Mouse (Mus musculus) lung, embryonic 14.5 days (tissue): Measurements from ENCODE around the gene Map4k1. TPM values are rescaled to one million over a fixed set of nuclear protein-coding genes. Genes with fewer than 3 reads are reported as not detected.

Experiments
- ATAC-seq: fragments of 200-750 bp; cut with Nextera tagmentation; 2 replicates; pipeline ENCODE4 v1.8.0; 2017; ENCODE audit warnings: mild to moderate bottlenecking, moderate TSS enrichment, moderate library complexity; ENCODE audit not compliant: insufficient read depth
- DNase-seq: peaks from one replicate; pipeline ENCODE4 v3.0.0-alpha.2; 2015
- H3K27ac ChIP-seq: fragments of 300-500 bp; sonication (generic); 2 replicates; pipeline ENCODE4 v1.5.1; 2014; ENCODE audit warnings: low read depth, mild to moderate bottlenecking, moderate library complexity
- H3K27me3 ChIP-seq: fragments of 300-500 bp; sonication (generic); 2 replicates; pipeline ENCODE4 v1.6.1; 2014; ENCODE audit warnings: low read length, control low read depth; ENCODE audit not compliant: insufficient read depth
- H3K36me3 ChIP-seq: fragments of 300-500 bp; sonication (generic); 2 replicates; pipeline ENCODE4 v1.6.1; 2014; ENCODE audit warnings: control low read depth; ENCODE audit not compliant: insufficient read depth
- H3K4me1 ChIP-seq: fragments of 300-500 bp; sonication (generic); 2 replicates; pipeline ENCODE4 v1.6.1; 2014; ENCODE audit warnings: antibody characterized with exemption, control low read depth; ENCODE audit not compliant: insufficient read depth
- H3K4me2 ChIP-seq: fragments of 300-500 bp; sonication (generic); 2 replicates; pipeline ENCODE4 v1.6.1; 2014; ENCODE audit warnings: mild to moderate bottlenecking
- H3K4me3 ChIP-seq: fragments of 300-500 bp; sonication (generic); 2 replicates; pipeline ENCODE4 v1.5.1; 2014; ENCODE audit warnings: low read depth, low read length
- H3K9ac ChIP-seq: fragments of 300-500 bp; sonication (generic); 2 replicates; pipeline ENCODE4 v1.6.1; 2014
- H3K9me3 ChIP-seq: fragments of 300-500 bp; sonication (generic); 2 replicates; pipeline ENCODE4 v1.6.1; 2016; ENCODE audit warnings: low read depth, low read length, control low read depth
- CTCF ChIP-seq: IDR thresholded peaks from 2 replicates; pipeline ENCODE4 v1.5.1; 2016; ENCODE audit warnings: antibody characterized with exemption, low read depth
- WGBS: fragments of 180-500 bp; shearing (Covaris S2); extraction: QIAGEN DNeasy Blood & Tissue Kit; methylation state at CpG from one replicate; pipeline ENCODE4 v1.1.7; 2014; 5-methylcytosine and 5-hydroxymethylcytosine counted together
- microRNA-seq: library from miRNA; unstranded; fragments of <30 nt; microRNA quantifications from one replicate; pipeline ENCODE4, GENCODE M21; 2016; ENCODE audit warnings: borderline number of aligned reads
- polyA plus RNA-seq: library from polyadenylated mRNA; unstranded; fragments of >200 nt; fragmentation: Nextera tagmentation; extraction: Ambion mirVana; gene quantifications from 2 replicates; pipeline ENCODE4 v1.2.1, GENCODE M21; 2014

The Map4k1 gene
- polyA plus RNA-seq, 1 experiment from 2014 or later, result 8.5 TPM

DNA sequence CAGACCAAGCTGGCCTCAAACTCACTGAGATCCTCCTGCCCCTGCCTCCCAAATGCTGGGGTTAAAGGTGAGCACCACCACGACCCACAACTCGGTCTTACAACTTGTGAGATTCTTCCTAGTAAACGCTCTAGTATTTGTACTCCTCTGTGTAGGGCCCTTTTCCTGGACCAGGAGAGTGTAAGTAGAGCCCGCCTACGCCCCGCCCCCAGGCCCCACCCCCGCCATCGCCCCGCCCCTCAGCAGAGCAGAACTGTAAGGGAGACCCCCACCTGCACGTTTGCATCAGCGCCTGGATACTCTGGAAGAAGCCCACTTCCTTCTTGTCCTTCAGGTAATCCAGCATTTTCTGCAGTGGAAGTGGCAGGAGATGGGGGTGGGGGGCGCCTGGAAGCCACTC lies 64.7 kb downstream of the Map4k1 start:
- ATAC-seq, result no peak
- 5% methylated on average over 11 of the region's 12 CpGs for WGBS
- no peak overlapping the region for H3K9ac ChIP-seq
- H3K36me3 ChIP-seq, result no peaks in the 10 kb centered on the region
- peaks cover 9% of the 10 kb centered on the region for H3K4me1 ChIP-seq
- DNase-seq, result no peak
- H3K4me2 ChIP-seq, result no peak overlapping the region
- H3K27ac ChIP-seq, result no peak overlapping the region
- TF ChIP-seq CTCF, result no peak
- H3K4me3 ChIP-seq, result no peak overlapping the region
- H3K27me3 ChIP-seq, result 0 out of 2 replicates have a peak, but pooled peaks cover 3% of the 10 kb centered on the region
- H3K9me3 ChIP-seq, result no peaks in the 10 kb centered on the region

DNA sequence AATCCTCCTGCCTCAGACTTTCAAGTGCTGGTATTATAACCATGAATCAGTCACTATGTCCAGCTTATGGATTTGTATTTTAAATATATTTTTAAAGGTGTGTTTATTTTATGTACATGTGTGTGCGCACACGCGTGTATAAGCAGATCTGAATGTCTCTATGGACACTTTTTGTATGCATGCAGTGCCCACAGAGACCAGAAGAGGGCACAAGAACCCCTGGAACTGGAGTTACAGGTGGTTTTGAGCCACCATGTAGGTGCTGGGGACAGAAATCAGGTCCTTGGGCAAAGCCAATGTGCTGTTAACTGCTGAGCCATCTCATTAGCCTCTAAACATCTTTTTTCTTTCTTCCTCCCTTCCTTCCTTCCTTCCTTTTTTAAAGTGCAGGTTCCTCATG lies 66.2 kb downstream of the Map4k1 start:
- H3K4me1 ChIP-seq, result peaks cover 9% of the 10 kb centered on the region
- H3K9me3 ChIP-seq, result no peaks in the 10 kb centered on the region
- H3K4me2 ChIP-seq, result no peak overlapping the region
- TF ChIP-seq CTCF, result peak; percentile 25; the same call in 1 of the 2 replicates
- no peaks in the 10 kb centered on the region for H3K36me3 ChIP-seq
- DNase-seq (no peak), ATAC-seq (no peak)
- no peak overlapping the region for H3K27ac ChIP-seq
- no peak overlapping the region for H3K4me3 ChIP-seq
- 78% methylated on average over 3 of the region's 3 CpGs for WGBS
- peaks cover 16% of the 10 kb centered on the region for H3K27me3 ChIP-seq
- H3K9ac ChIP-seq, result no peak overlapping the region

DNA sequence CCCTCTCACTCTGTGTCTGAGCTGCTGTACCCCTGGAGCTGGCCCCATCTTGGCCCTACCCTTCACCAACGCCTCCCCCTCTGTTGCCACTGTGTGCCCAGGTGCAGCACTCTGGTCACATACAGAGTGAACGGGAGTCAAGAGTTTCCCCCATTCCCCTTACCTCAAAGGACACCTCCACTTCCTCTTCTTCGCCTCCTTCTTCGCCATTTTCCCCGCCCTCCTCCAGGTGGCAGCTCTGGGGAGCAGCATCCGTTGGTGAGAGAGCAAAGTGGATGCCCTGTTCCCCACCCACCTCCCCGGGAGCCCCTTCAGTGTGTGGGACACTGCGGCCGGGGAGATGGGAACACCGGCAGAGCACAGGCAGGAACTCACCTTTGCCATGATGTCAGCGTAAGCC lies 66.8 kb downstream of the Map4k1 start:
- WGBS, result 74% methylated on average over 11 of the region's 11 CpGs
- Histone ChIP-seq H3K9me3 (no peaks in the 10 kb centered on the region), H3K27me3 (peaks cover 20% of the 10 kb centered on the region)

DNA sequence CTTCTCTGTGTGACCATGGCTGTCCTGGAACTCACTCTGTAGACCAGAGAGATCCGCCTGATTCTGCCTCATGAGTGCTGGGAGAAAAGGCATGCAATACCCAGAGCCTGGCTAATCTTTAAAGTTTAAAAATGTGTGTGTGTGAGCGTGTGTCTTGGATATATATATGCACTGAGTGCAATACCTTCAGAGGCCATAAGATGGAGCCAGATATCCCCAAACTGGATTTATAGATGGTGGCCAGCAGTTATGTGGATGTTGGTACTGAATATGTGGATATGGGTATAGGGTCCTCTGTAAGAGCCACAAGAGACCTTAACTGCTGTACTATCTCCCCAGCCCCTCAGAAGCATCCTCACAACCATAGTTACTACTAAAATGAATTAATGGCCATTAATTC lies 68.9 kb downstream of the Map4k1 start:
- no peak overlapping the region for H3K4me3 ChIP-seq
- TF ChIP-seq CTCF, result peak; percentile 79
- DNase-seq, result peak; percentile 83
- no peak overlapping the region for H3K9ac ChIP-seq
- no peak for ATAC-seq
- H3K27ac ChIP-seq, result no peak overlapping the region
- peaks cover 39% of the 10 kb centered on the region for H3K27me3 ChIP-seq
- no peak overlapping the region for H3K4me2 ChIP-seq
- H3K36me3 ChIP-seq, result no peaks in the 10 kb centered on the region
- H3K9me3 ChIP-seq, result no peaks in the 10 kb centered on the region
- H3K4me1 ChIP-seq, result no peaks in the 10 kb centered on the region
- WGBS, result 39% methylated on average over 2 of the region's 2 CpGs

More for the DNA sequence above, 66.8 kb downstream of the Map4k1 start:
- Histone ChIP-seq H3K4me1 (peaks cover 9% of the 10 kb centered on the region), H3K9ac (no peak overlapping the region), H3K4me3 (no peak overlapping the region), H3K36me3 (no peaks in the 10 kb centered on the region), H3K27ac (no peak overlapping the region), H3K4me2 (no peak overlapping the region)
- ATAC-seq (no peak), DNase-seq (no peak)
- TF ChIP-seq CTCF, result no peak

DNA sequence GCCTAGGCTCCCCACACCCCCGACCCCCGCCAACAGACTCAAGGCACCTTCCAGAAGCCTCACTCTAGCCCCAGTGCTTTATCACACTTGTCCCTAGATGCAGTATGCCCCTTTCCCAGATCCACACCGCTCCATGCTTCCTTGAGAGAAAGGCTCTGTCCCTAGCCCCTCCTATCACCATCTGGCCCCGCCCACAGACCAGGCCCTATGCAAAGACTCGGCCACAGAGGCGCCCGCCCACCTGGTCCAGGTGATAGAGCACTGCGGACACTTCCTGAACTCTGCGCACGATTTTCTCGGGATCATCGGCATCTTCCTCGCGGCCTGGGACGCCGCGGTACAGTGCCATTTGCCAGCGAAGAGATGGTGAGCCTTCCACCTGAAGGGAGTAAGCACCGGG lies 71.0 kb downstream of the Map4k1 start:
- Histone ChIP-seq H3K27ac (no peak overlapping the region), H3K27me3 (peaks cover 39% of the 10 kb centered on the region), H3K4me3 (peak overlapping the region; percentile 14; the same call in 1 of the 2 replicates), H3K4me1 (no peaks in the 10 kb centered on the region), H3K9me3 (no peaks in the 10 kb centered on the region), H3K36me3 (no peaks in the 10 kb centered on the region), H3K4me2 (peak overlapping the region; percentile 35; the same call in 1 of the 2 replicates), H3K9ac (no peak overlapping the region)
- ATAC-seq (no peak; the same call in 1 of the 2 replicates), DNase-seq (peak; percentile 43)
- 4% methylated on average over 19 of the region's 19 CpGs for WGBS
- no peak for TF ChIP-seq CTCF

Small RNA genes within 50 kb of the gene (microRNA-seq; reads per million reads assigned to microRNA genes)
- gene Gm44408, result not detected

Other genes starting within 250 kb of the Map4k1 start
- gene Mrps12, start 240.2 kb upstream of the Map4k1 start, polyA plus RNA-seq, result 131 and 132 TPM in 2 replicates
- gene Sars2, start 240.1 kb upstream of the Map4k1 start, polyA plus RNA-seq, result 27.9 and 31.4 TPM in 2 replicates
- gene Ccer2, start 225.9 kb upstream of the Map4k1 start, polyA plus RNA-seq, result not detected in 2 replicates
- 54.0 and 59.6 TPM in 2 replicates for gene Sirt2, start 215.3 kb upstream of the Map4k1 start, polyA plus RNA-seq
- 31.8 and 37.4 TPM in 2 replicates for gene Nfkbib, start 214.5 kb upstream of the Map4k1 start, polyA plus RNA-seq
- 6.8 and 6.9 TPM in 2 replicates for gene Rinl, start 193.1 kb upstream of the Map4k1 start, polyA plus RNA-seq
- gene Hnrnpl, start 173.5 kb upstream of the Map4k1 start, polyA plus RNA-seq, result 254 and 255 TPM in 2 replicates
- 127 and 133 TPM in 2 replicates for gene Ech1, start 156.8 kb upstream of the Map4k1 start, polyA plus RNA-seq
- 3.2 and 3.7 TPM in 2 replicates for gene Lgals4, start 148.2 kb upstream of the Map4k1 start, polyA plus RNA-seq
- gene Lgals7, start 118.2 kb upstream of the Map4k1 start, polyA plus RNA-seq, result 1.0 and 1.7 TPM in 2 replicates
- gene Capn12, start 100.6 kb upstream of the Map4k1 start, polyA plus RNA-seq, result 0.42 and 0.61 TPM in 2 replicates
- 266 and 270 TPM in 2 replicates for gene Actn4, start 19.7 kb upstream of the Map4k1 start, polyA plus RNA-seq
- gene Eif3k, start 186 bp upstream of the Map4k1 start, polyA plus RNA-seq, result 392 and 398 TPM in 2 replicates
- gene Ryr1, start 143.1 kb downstream of the Map4k1 start, polyA plus RNA-seq, result 0.22 and 0.45 TPM in 2 replicates
- 0.95 and 1.0 TPM in 2 replicates for gene Rasgrp4, start 152.8 kb downstream of the Map4k1 start, polyA plus RNA-seq
- 10.7 and 16.3 TPM in 2 replicates for gene Fam98c, start 174.2 kb downstream of the Map4k1 start, polyA plus RNA-seq
- 0.17 and 0.28 TPM in 2 replicates for gene Ggn, start 188.2 kb downstream of the Map4k1 start, polyA plus RNA-seq
- gene Spred3, start 188.4 kb downstream of the Map4k1 start, polyA plus RNA-seq, result 1.7 and 2.5 TPM in 2 replicates
- gene Psmd8, start 198.7 kb downstream of the Map4k1 start, polyA plus RNA-seq, result 284 and 285 TPM in 2 replicates
- 0.57 and 0.87 TPM in 2 replicates for gene Catsperg1, start 232.0 kb downstream of the Map4k1 start, polyA plus RNA-seq